Mouse (Mus musculus) Muller cell, postnatal 12 days (primary cell): Measurements from ENCODE around the gene Mex3a.
A peak's percentile ranks its signal among the peaks of the same experiment; 100 is the strongest.

ENCODE experiments used
- DNase-seq: peaks from one replicate; pipeline ENCODE4 v3.0.0-alpha.2; 2015; ENCODE audit errors: inconsistent ontology term

The Mex3a gene

GRCm38 (mm10) chr3:88505081-88505480 is 27.1 kb upstream of the Mex3a start:
- no peak for DNase-seq

GRCm38 (mm10) chr3:88505765-88506164 is 26.4 kb upstream of the Mex3a start:
- no peak for DNase-seq

- no peak for DNase-seq
These were observed 22.9 kb upstream of the Mex3a start for GRCm38 (mm10) chr3:88509250-88509649.

GRCm38 (mm10) chr3:88509692-88510420 is 22.3 kb upstream of the Mex3a start, which contains the start of gene Lmna:
Gene Lmna (minus strand): TSS chr3:88509956.
- DNase-seq = peak; percentile 99

GRCm38 (mm10) chr3:88510421-88511289 is 21.5 kb upstream of the Mex3a start:
- DNase-seq = no peak

- DNase-seq = no peak
These were observed 20.6 kb upstream of the Mex3a start for GRCm38 (mm10) chr3:88511559-88511958.

GRCm38 (mm10) chr3:88512141-88512895 is 19.9 kb upstream of the Mex3a start:
- DNase-seq = peak; percentile 80

- peak; percentile 68 for DNase-seq
These were observed 19.2 kb upstream of the Mex3a start for GRCm38 (mm10) chr3:88512896-88513545.

- no peak for DNase-seq
These were observed 18.6 kb upstream of the Mex3a start for GRCm38 (mm10) chr3:88513546-88514115.

- DNase-seq = no peak
These were observed 17.7 kb upstream of the Mex3a start for GRCm38 (mm10) chr3:88514231-88515094.

- DNase-seq = no peak
These were observed 17.2 kb upstream of the Mex3a start for GRCm38 (mm10) chr3:88515095-88515386.

- no peak for DNase-seq
These were observed 15.8 kb upstream of the Mex3a start for GRCm38 (mm10) chr3:88516407-88516806.

- no peak for DNase-seq
These were observed 13.8 kb upstream of the Mex3a start for GRCm38 (mm10) chr3:88518411-88518810.

GRCm38 (mm10) chr3:88520078-88520477 is 12.1 kb upstream of the Mex3a start:
- no peak for DNase-seq

GRCm38 (mm10) chr3:88521156-88521555 is 11.0 kb upstream of the Mex3a start:
- no peak for DNase-seq

- DNase-seq = peak; percentile 63
These were observed 10.3 kb upstream of the Mex3a start for GRCm38 (mm10) chr3:88521803-88522331.

- DNase-seq = no peak
These were observed 9.2 kb upstream of the Mex3a start for GRCm38 (mm10) chr3:88523027-88523426.

- DNase-seq = no peak
These were observed 7.2 kb upstream of the Mex3a start for GRCm38 (mm10) chr3:88525021-88525420.

GRCm38 (mm10) chr3:88526157-88527131 is 5.8 kb upstream of the Mex3a start:
- DNase-seq = peak; percentile 94
